Mouse (Mus musculus): Measurements from ENCODE around the gene Slc17a2. TPM values are rescaled to one million over a fixed set of nuclear protein-coding genes. Genes with fewer than 3 reads are reported as not detected.

Slc17a2 gene
- total and polyA plus RNA-seq, 2 experiments from 2014 or later: 0.11 TPM; not detected in 1

- TF ChIP-seq CTCF (IDR thresholded peaks at IDR 0.05): no peak
- WGBS: 88% methylated on average over 9 of the region's 9 CpGs
- Histone ChIP-seq H3K9ac (replicated peaks; ENCODE audit: low read length, poor library complexity, severe bottlenecking) (no peak overlapping the region), H3K4me3 (ENCODE audit: low read depth, low read length) (no peak overlapping the region), H3K4me2 (ENCODE audit: low read depth, low read length, poor library complexity, severe bottlenecking) (no peak overlapping the region), H3K9me3 (ENCODE audit: low read length) (no peaks in the 10 kb centered on the region), H3K27me3 (ENCODE audit: insufficient read depth, low read length) (no peaks in the 10 kb centered on the region), H3K27ac (ENCODE audit: low read depth, low read length) (no peak overlapping the region), H3K4me1 (ENCODE audit: insufficient read depth, low read length) (no peaks in the 10 kb centered on the region), H3K36me3 (ENCODE audit: insufficient read depth, low read length) (no peaks in the 10 kb centered on the region)
- DNase-seq (ENCODE audit: low spot score) (peak; percentile 3), ATAC-seq (ENCODE audit: low FRiP score) (no peak)
Measured at GRCm38 (mm10) chr13:23864711-23865110, 57.9 kb downstream of the Slc17a2 start.

GRCm38 (mm10) chr13:23866086-23866710 lies 59.4 kb downstream of the Slc17a2 start:
- Histone ChIP-seq H3K9me3 (ENCODE audit: low read length) (no peaks in the 10 kb centered on the region), H3K27me3 (ENCODE audit: insufficient read depth, low read length) (no peaks in the 10 kb centered on the region), H3K27ac (ENCODE audit: low read depth, low read length) (no peak overlapping the region), H3K4me1 (ENCODE audit: insufficient read depth, low read length) (no peaks in the 10 kb centered on the region), H3K4me3 (ENCODE audit: low read depth, low read length) (no peak overlapping the region), H3K36me3 (ENCODE audit: insufficient read depth, low read length) (no peaks in the 10 kb centered on the region), H3K4me2 (ENCODE audit: low read depth, low read length, poor library complexity, severe bottlenecking) (no peak overlapping the region), H3K9ac (replicated peaks; ENCODE audit: low read length, poor library complexity, severe bottlenecking) (no peak overlapping the region)
- WGBS: 81% methylated on average over 9 of the region's 9 CpGs
- TF ChIP-seq CTCF (IDR thresholded peaks at IDR 0.05): no peak
- ATAC-seq (ENCODE audit: low FRiP score): no peak
- no peak for DNase-seq (ENCODE audit: low spot score)

DNA sequence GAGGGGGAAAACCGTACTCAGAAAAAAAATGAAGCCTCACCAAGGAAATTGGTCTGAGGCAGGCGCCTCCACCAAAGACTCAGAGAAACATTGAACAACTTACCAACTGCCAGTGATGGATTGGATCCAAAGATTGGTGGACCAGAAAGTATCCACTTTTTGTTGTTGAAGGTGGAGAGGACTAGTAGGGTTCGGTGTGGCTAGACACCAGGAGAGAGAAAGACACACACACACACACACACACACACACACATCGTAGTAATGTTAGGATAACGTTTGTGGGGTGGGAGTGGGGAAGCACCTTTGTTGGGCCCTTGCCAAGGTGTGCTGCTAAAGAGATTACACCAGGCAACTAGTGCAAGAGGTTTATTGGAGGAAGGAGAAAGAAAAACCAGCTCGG lies 60.2 kb downstream of the Slc17a2 start:
- Histone ChIP-seq H3K27me3 (ENCODE audit: insufficient read depth, low read length) (no peaks in the 10 kb centered on the region), H3K9me3 (ENCODE audit: low read length) (no peaks in the 10 kb centered on the region), H3K4me3 (ENCODE audit: low read depth, low read length) (no peak overlapping the region), H3K36me3 (ENCODE audit: insufficient read depth, low read length) (no peaks in the 10 kb centered on the region), H3K4me2 (ENCODE audit: low read depth, low read length, poor library complexity, severe bottlenecking) (no peak overlapping the region), H3K4me1 (ENCODE audit: insufficient read depth, low read length) (no peaks in the 10 kb centered on the region), H3K9ac (replicated peaks; ENCODE audit: low read length, poor library complexity, severe bottlenecking) (no peak overlapping the region), H3K27ac (ENCODE audit: low read depth, low read length) (no peak overlapping the region)
- 92% methylated on average over 6 of the region's 6 CpGs for WGBS
- no peak for DNase-seq (ENCODE audit: low spot score)
- ATAC-seq (ENCODE audit: low FRiP score): no peak
- TF ChIP-seq CTCF (IDR thresholded peaks at IDR 0.05): no peak

DNA sequence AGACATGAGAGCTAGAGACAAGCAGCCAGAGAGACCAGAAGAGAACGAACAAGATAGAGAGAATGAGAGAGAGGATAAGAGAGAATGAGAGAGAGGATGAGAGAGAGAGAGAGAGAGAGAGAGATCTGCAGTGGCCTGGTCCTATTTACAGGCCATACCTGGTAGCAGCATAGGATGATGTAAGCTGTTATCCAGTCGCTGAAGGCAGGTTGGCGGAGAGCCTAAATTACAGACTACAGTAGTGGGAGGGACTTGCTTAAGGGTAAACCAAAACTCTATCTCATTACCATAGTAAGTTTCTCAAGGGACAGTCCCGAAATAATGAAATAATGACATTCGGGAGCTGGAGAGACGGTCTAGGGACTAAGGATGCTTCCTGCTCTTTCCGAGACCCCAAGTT lies 60.6 kb downstream of the Slc17a2 start, which contains the start of gene Slc17a1:
TSS of gene Slc17a1 (plus strand) at position 346 of the 400 bp plus-strand sequence.
- Histone ChIP-seq H3K4me2 (ENCODE audit: low read depth, low read length, poor library complexity, severe bottlenecking) (no peak within 1 kb of the TSS), H3K27me3 (ENCODE audit: insufficient read depth, low read length) (no peaks in the 10 kb centered on the region), H3K9me3 (ENCODE audit: low read length) (no peaks in the 10 kb centered on the region), H3K36me3 (ENCODE audit: insufficient read depth, low read length) (no peaks in the 10 kb centered on the region), H3K4me3 (ENCODE audit: low read depth, low read length) (no peak within 1 kb of the TSS), H3K27ac (ENCODE audit: low read depth, low read length) (no peak within 1 kb of the TSS), H3K4me1 (ENCODE audit: insufficient read depth, low read length) (no peaks in the 10 kb centered on the region), H3K9ac (replicated peaks; ENCODE audit: low read length, poor library complexity, severe bottlenecking) (no peak within 1 kb of the TSS)
- ATAC-seq (ENCODE audit: low FRiP score) (no peak), DNase-seq (ENCODE audit: low spot score) (no peak)
- 88% methylated on average over 7 of the region's 7 CpGs for WGBS
- TF ChIP-seq CTCF (IDR thresholded peaks at IDR 0.05): no peak

DNA sequence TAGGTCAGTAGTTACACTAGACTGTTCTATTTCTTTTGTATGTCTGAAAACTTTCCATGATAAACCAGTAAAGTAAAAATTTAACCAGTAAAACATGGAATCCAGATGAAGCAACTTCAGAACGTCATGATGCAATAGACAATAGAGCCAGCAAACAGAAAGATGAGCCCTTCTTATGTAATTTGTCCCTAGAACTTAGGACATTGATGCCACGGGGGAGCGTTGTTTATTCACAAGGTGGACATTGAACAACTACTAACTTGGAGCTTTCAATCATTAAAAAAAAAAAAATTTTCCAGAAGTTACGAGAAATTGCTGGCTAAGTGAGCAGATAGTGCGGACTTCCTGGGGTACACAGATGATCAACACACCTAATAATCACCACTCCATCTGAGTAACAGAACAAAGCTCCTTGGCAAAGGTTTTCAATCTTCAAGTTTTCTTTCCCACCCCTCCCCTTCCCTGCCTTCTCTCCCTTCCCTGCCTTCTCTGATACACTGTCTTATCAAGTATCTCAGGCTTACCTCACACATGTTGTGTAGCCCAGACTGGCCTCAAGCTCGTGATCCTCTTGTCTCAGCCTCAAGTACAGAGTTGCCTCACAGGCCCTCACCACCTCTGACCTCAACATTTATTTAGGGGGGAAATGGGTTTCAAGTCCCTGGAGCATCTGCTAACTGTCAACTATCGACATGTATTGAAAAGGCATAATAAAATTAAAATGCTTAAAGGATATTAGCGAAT lies 62.2 kb downstream of the Slc17a2 start:
- ATAC-seq (ENCODE audit: low FRiP score) (no peak), DNase-seq (ENCODE audit: low spot score) (no peak)
- H3K27ac ChIP-seq (ENCODE audit: low read depth, low read length): no peak overlapping the region
- no peak overlapping the region for H3K4me2 ChIP-seq (ENCODE audit: low read depth, low read length, poor library complexity, severe bottlenecking)
- no peaks in the 10 kb centered on the region for H3K27me3 ChIP-seq (ENCODE audit: insufficient read depth, low read length)
- no peak overlapping the region for H3K9ac ChIP-seq (replicated peaks; ENCODE audit: low read length, poor library complexity, severe bottlenecking)
- H3K4me3 ChIP-seq (ENCODE audit: low read depth, low read length): no peak overlapping the region
- H3K36me3 ChIP-seq (ENCODE audit: insufficient read depth, low read length): no peaks in the 10 kb centered on the region
- no peaks in the 10 kb centered on the region for H3K9me3 ChIP-seq (ENCODE audit: low read length)
- H3K4me1 ChIP-seq (ENCODE audit: insufficient read depth, low read length): no peaks in the 10 kb centered on the region
- WGBS: 92% methylated on average over 8 of the region's 8 CpGs
- no peak for TF ChIP-seq CTCF (IDR thresholded peaks at IDR 0.05)

GRCm38 (mm10) chr13:23869996-23870395 lies 63.2 kb downstream of the Slc17a2 start:
- H3K9me3 ChIP-seq (ENCODE audit: low read length): no peaks in the 10 kb centered on the region
- 77% methylated on average over 3 of the region's 3 CpGs for WGBS

More at GRCm38 (mm10) chr13:23869996-23870395, 63.2 kb downstream of the Slc17a2 start:
- Histone ChIP-seq H3K9ac (replicated peaks; ENCODE audit: low read length, poor library complexity, severe bottlenecking) (no peak overlapping the region), H3K4me3 (ENCODE audit: low read depth, low read length) (no peak overlapping the region), H3K4me1 (ENCODE audit: insufficient read depth, low read length) (no peaks in the 10 kb centered on the region), H3K27ac (ENCODE audit: low read depth, low read length) (no peak overlapping the region), H3K27me3 (ENCODE audit: insufficient read depth, low read length) (no peaks in the 10 kb centered on the region), H3K4me2 (ENCODE audit: low read depth, low read length, poor library complexity, severe bottlenecking) (no peak overlapping the region), H3K36me3 (ENCODE audit: insufficient read depth, low read length) (no peaks in the 10 kb centered on the region)
- DNase-seq (ENCODE audit: low spot score) (no peak), ATAC-seq (ENCODE audit: low FRiP score) (no peak)
- TF ChIP-seq CTCF (IDR thresholded peaks at IDR 0.05): no peak
